Mouse (Mus musculus) MEL (cell line): Measurements from ENCODE around the gene Gtf2ird1. TPM values are rescaled to one million over a fixed set of nuclear protein-coding genes. Genes with fewer than 3 reads are reported as not detected.

Source experiments
- DNase-seq: peaks from one replicate; pipeline ENCODE4 v3.0.0; 2011; ENCODE audit warnings: low read depth, low spot score
- H3K27ac ChIP-seq: 2 replicates; pipeline ENCODE4 v1.5.1; 2012; ENCODE audit warnings: low read depth, mild to moderate bottlenecking, control low read depth, low read length, moderate library complexity; ENCODE audit not compliant: control insufficient read depth
- H3K27me3 ChIP-seq, 2 experiments: fragments of 150-350 bp in 1 of 2; sonication (generic) in 1 of 2; 2 replicates each; pipeline ENCODE4 v1.6.1; 2012; ENCODE audit warnings: low read length in 2 of 2, mild to moderate bottlenecking in 2 of 2, improper control_type of control experiment in 1 of 2, moderate library complexity in 1 of 2; ENCODE audit not compliant: insufficient read depth in 2 of 2, control insufficient read depth in 1 of 2
- H3K36me3 ChIP-seq, 2 experiments: 2 replicates each; pipeline ENCODE4 v1.6.1; 2012 to 2014; ENCODE audit warnings: low read length in 2 of 2, improper control_type of control experiment in 1 of 2, inconsistent platforms in 1 of 2, mild to moderate bottlenecking in 1 of 2; ENCODE audit not compliant: insufficient read depth in 2 of 2, control insufficient read depth in 1 of 2
- H3K4me1 ChIP-seq, 2 experiments: fragments of 150-350 bp in 1 of 2; sonication (generic) in 1 of 2; 2 replicates each; pipeline ENCODE4 v1.6.1; 2012; ENCODE audit warnings: low read length in 2 of 2, improper control_type of control experiment in 1 of 2, mild to moderate bottlenecking in 1 of 2; ENCODE audit not compliant: insufficient read depth in 2 of 2, control insufficient read depth in 1 of 2
- H3K4me3 ChIP-seq, 2 experiments: fragments of 150-350 bp in 1 of 2; sonication (generic) in 1 of 2; 2 replicates each; pipeline ENCODE4 v1.5.1; 2012; ENCODE audit warnings: low read depth in 2 of 2, low read length in 2 of 2, mild to moderate bottlenecking in 2 of 2, moderate library complexity in 2 of 2, control low read depth in 1 of 2, improper control_type of control experiment in 1 of 2; ENCODE audit not compliant: control insufficient read depth in 1 of 2, insufficient read depth in 1 of 2
- H3K79me2 ChIP-seq: 2 replicates; pipeline ENCODE4 v1.6.1; 2012; ENCODE audit warnings: mild to moderate bottlenecking, low read length, moderate library complexity; ENCODE audit not compliant: control insufficient read depth, poor library complexity, insufficient read depth
- H3K9ac ChIP-seq: 2 replicates; pipeline ENCODE4 v1.6.1; 2012; ENCODE audit warnings: low read depth, mild to moderate bottlenecking, control low read depth, low read length, moderate library complexity; ENCODE audit not compliant: control insufficient read depth, poor library complexity, severe bottlenecking
- H3K9me3 ChIP-seq: fragments of 150-350 bp; sonication (generic); replicated peaks from 2 replicates; pipeline ENCODE4 v1.6.1; 2012; ENCODE audit warnings: mild to moderate bottlenecking, low read length, improper control_type of control experiment, moderate library complexity; ENCODE audit not compliant: insufficient read depth
- CHD1 ChIP-seq: IDR thresholded peaks from 2 replicates; pipeline ENCODE4 v1.6.1; 2012; ENCODE audit warnings: low read depth, mild to moderate bottlenecking, inconsistent platforms, low read length, improper control_type of control experiment
- CHD2 ChIP-seq: IDR thresholded peaks from 2 replicates; pipeline ENCODE4 v1.6.1; 2011; ENCODE audit warnings: low read length, improper control_type of control experiment
- CTCF ChIP-seq, 3 experiments: IDR thresholded peaks in 2 of 3; conservative IDR thresholded peaks in 1 of 3; 2 replicates each; pipeline ENCODE4 v1.5.1; 2011 to 2012; ENCODE audit warnings: low read length in 3 of 3, low read depth in 2 of 3, mild to moderate bottlenecking in 2 of 3, improper control_type of control experiment in 1 of 3, inconsistent platforms in 1 of 3, mixed read lengths in 1 of 3, moderate library complexity in 1 of 3; ENCODE audit not compliant: control insufficient read depth in 1 of 3, insufficient read depth in 1 of 3, poor library complexity in 1 of 3, severe bottlenecking in 1 of 3
- E2F4 ChIP-seq: IDR thresholded peaks from 2 replicates; pipeline ENCODE4 v1.6.1; 2011; ENCODE audit warnings: low read depth, low read length, improper control_type of control experiment, borderline replicate concordance
- ELF1 ChIP-seq: IDR thresholded peaks from 2 replicates; pipeline ENCODE4 v1.6.1; 2014; ENCODE audit warnings: low read depth, mild to moderate bottlenecking, inconsistent platforms, low read length, improper control_type of control experiment, moderate library complexity
- EP300 ChIP-seq, 2 experiments: IDR thresholded peaks; 2 replicates each; pipeline ENCODE4 v1.6.1; 2011; ENCODE audit warnings: improper control_type of control experiment in 2 of 2, low read length in 2 of 2, low read depth in 1 of 2, mild to moderate bottlenecking in 1 of 2
- ETS1 ChIP-seq: IDR thresholded peaks from 2 replicates; pipeline ENCODE4 v1.6.1; 2012; ENCODE audit warnings: low read depth, mild to moderate bottlenecking, inconsistent platforms, low read length, improper control_type of control experiment, moderate library complexity
- GABPA ChIP-seq: IDR thresholded peaks from 2 replicates; pipeline ENCODE4 v1.6.1; 2012; ENCODE audit warnings: low read depth, mild to moderate bottlenecking, inconsistent platforms, low read length, improper control_type of control experiment, moderate library complexity
- GATA1 ChIP-seq: IDR thresholded peaks from 2 replicates; pipeline ENCODE4 v1.6.1; 2011; ENCODE audit warnings: low read depth, low read length, improper control_type of control experiment
- HCFC1 ChIP-seq: IDR thresholded peaks from 2 replicates; pipeline ENCODE4 v1.6.1; 2012; ENCODE audit warnings: low read depth, mild to moderate bottlenecking, inconsistent platforms, low read length, improper control_type of control experiment, moderate library complexity
- JUND ChIP-seq: IDR thresholded peaks from 2 replicates; pipeline ENCODE4 v1.6.1; 2011; ENCODE audit warnings: low read depth, mild to moderate bottlenecking, improper control_type of control experiment, low read length
- KAT2A ChIP-seq: conservative IDR thresholded peaks from 2 replicates; pipeline ENCODE4 v1.6.1; 2012; ENCODE audit warnings: low read depth, low read length, improper control_type of control experiment, inconsistent platforms
- MAFK ChIP-seq: IDR thresholded peaks from 2 replicates; pipeline ENCODE4 v1.6.1; 2011; ENCODE audit warnings: low read depth, mild to moderate bottlenecking, low read length, improper control_type of control experiment, borderline replicate concordance
- MAX ChIP-seq: IDR thresholded peaks from 2 replicates; pipeline ENCODE4 v1.6.1; 2011; ENCODE audit warnings: low read length, improper control_type of control experiment
- MAZ ChIP-seq: IDR thresholded peaks from 2 replicates; pipeline ENCODE4 v1.6.1; 2012; ENCODE audit warnings: low read depth, mild to moderate bottlenecking, inconsistent platforms, low read length, improper control_type of control experiment
- MEF2A ChIP-seq: IDR thresholded peaks from 2 replicates; pipeline ENCODE4 v1.6.1; 2014; ENCODE audit warnings: low read depth, mild to moderate bottlenecking, inconsistent platforms, low read length, improper control_type of control experiment; ENCODE audit not compliant: poor library complexity, insufficient replicate concordance, severe bottlenecking; ENCODE audit errors: extremely low read depth
- MXI1 ChIP-seq: IDR thresholded peaks from 2 replicates; pipeline ENCODE4 v1.6.1; 2011; ENCODE audit warnings: mild to moderate bottlenecking, low read depth, low read length, improper control_type of control experiment
- MYB ChIP-seq: IDR thresholded peaks from 2 replicates; pipeline ENCODE4 v1.6.1; 2011; ENCODE audit warnings: mild to moderate bottlenecking, low read depth, low read length, improper control_type of control experiment
- MYC ChIP-seq: IDR thresholded peaks from 2 replicates; pipeline ENCODE4 v1.6.1; 2011; ENCODE audit warnings: low read depth, mild to moderate bottlenecking, low read length, improper control_type of control experiment, moderate library complexity
- NELFE ChIP-seq: IDR thresholded peaks from 2 replicates; pipeline ENCODE4 v1.6.1; 2011; ENCODE audit warnings: low read depth, low read length, improper control_type of control experiment
- NRF1 ChIP-seq: IDR thresholded peaks from 2 replicates; pipeline ENCODE4 v1.6.1; 2014; ENCODE audit warnings: low read depth, mild to moderate bottlenecking, inconsistent platforms, low read length, improper control_type of control experiment, moderate library complexity; ENCODE audit not compliant: poor library complexity, insufficient read depth, severe bottlenecking
- POLR2A ChIP-seq, 2 experiments: IDR thresholded peaks; 2 replicates each; pipeline ENCODE4 v1.6.1; 2011 to 2012; ENCODE audit warnings: low read length in 2 of 2, mild to moderate bottlenecking in 2 of 2, control low read depth in 1 of 2, improper control_type of control experiment in 1 of 2, low read depth in 1 of 2, moderate library complexity in 1 of 2; ENCODE audit not compliant: control insufficient read depth in 1 of 2, insufficient read depth in 1 of 2, poor library complexity in 1 of 2
- POLR2AphosphoS2 ChIP-seq: IDR thresholded peaks from 2 replicates; pipeline ENCODE4 v1.6.1; 2011; ENCODE audit warnings: low read length, improper control_type of control experiment
- POLR2AphosphoS5 ChIP-seq: IDR thresholded peaks from 2 replicates; pipeline ENCODE4 v1.6.1; 2012; ENCODE audit warnings: low read depth, borderline replicate concordance, mild to moderate bottlenecking, inconsistent platforms, low read length, moderate library complexity, mixed read lengths
- RAD21 ChIP-seq: IDR thresholded peaks from 2 replicates; pipeline ENCODE4 v1.6.1; 2011; ENCODE audit warnings: mild to moderate bottlenecking, low read depth, low read length, improper control_type of control experiment
- RCOR1 ChIP-seq: IDR thresholded peaks from 2 replicates; pipeline ENCODE4 v1.6.1; 2012; ENCODE audit warnings: low read depth, mild to moderate bottlenecking, inconsistent platforms, low read length, improper control_type of control experiment
- SIN3A ChIP-seq: IDR thresholded peaks from 2 replicates; pipeline ENCODE4 v1.6.1; 2012; ENCODE audit warnings: low read length, improper control_type of control experiment, inconsistent platforms
- SMC3 ChIP-seq: IDR thresholded peaks from 2 replicates; pipeline ENCODE4 v1.6.1; 2011; ENCODE audit warnings: low read depth, low read length, improper control_type of control experiment
- TAL1 ChIP-seq: IDR thresholded peaks from 2 replicates; pipeline ENCODE4 v1.6.1; 2012; ENCODE audit warnings: mild to moderate bottlenecking, inconsistent platforms, low read length, moderate library complexity, mixed read lengths
- TBP ChIP-seq: IDR thresholded peaks from 2 replicates; pipeline ENCODE4 v1.8.0; 2011; ENCODE audit warnings: low read depth, low read length, improper control_type of control experiment
- TCF12 ChIP-seq: IDR thresholded peaks from 2 replicates; pipeline ENCODE4 v1.6.1; 2014; ENCODE audit warnings: low read depth, mild to moderate bottlenecking, inconsistent platforms, low read length, improper control_type of control experiment, moderate library complexity
- UBTF ChIP-seq: IDR thresholded peaks from 2 replicates; pipeline ENCODE4 v1.6.1; 2012; ENCODE audit warnings: low read depth, mild to moderate bottlenecking, inconsistent platforms, low read length, improper control_type of control experiment, moderate library complexity, borderline replicate concordance; ENCODE audit not compliant: insufficient read depth
- USF1 ChIP-seq: IDR thresholded peaks from 2 replicates; pipeline ENCODE4 v1.6.1; 2014; ENCODE audit warnings: low read depth, mild to moderate bottlenecking, inconsistent platforms, low read length, improper control_type of control experiment, moderate library complexity
- USF2 ChIP-seq, 2 experiments: IDR thresholded peaks; 2 replicates each; pipeline ENCODE4 v1.6.1; 2011 to 2012; ENCODE audit warnings: improper control_type of control experiment in 2 of 2, low read length in 2 of 2, borderline replicate concordance in 1 of 2, inconsistent platforms in 1 of 2, low read depth in 1 of 2, mild to moderate bottlenecking in 1 of 2; ENCODE audit not compliant: insufficient read depth in 1 of 2
- ZC3H11A ChIP-seq: IDR thresholded peaks from 2 replicates; pipeline ENCODE4 v1.6.1; 2012; ENCODE audit warnings: low read depth, mild to moderate bottlenecking, inconsistent platforms, low read length, improper control_type of control experiment
- ZKSCAN1 ChIP-seq: IDR thresholded peaks from 2 replicates; pipeline ENCODE4 v1.6.1; 2012; ENCODE audit warnings: low read depth, mild to moderate bottlenecking, inconsistent platforms, low read length, improper control_type of control experiment, moderate library complexity
- ZMIZ1 ChIP-seq: IDR thresholded peaks from 2 replicates; pipeline ENCODE4 v1.6.1; 2012; ENCODE audit warnings: low read depth, mild to moderate bottlenecking, inconsistent platforms, low read length, improper control_type of control experiment, moderate library complexity
- ZNF384 ChIP-seq: IDR thresholded peaks from 2 replicates; pipeline ENCODE4 v1.6.1; 2012; ENCODE audit warnings: low read depth, mild to moderate bottlenecking, inconsistent platforms, low read length, improper control_type of control experiment
- polyA plus RNA-seq, 2 experiments: library from polyadenylated mRNA; stranded (reverse) in 1 of 2; unstranded in 1 of 2; fragments of >175 nt in 1 of 2; fragments of >200 nt in 1 of 2; gene quantifications; 2 replicates each; pipeline versions ENCODE4 v1.2.1 to v1.2.4; 2012; ENCODE audit warnings: low replicate concordance in 2 of 2, low read depth in 1 of 2; ENCODE audit not compliant: insufficient read length in 2 of 2, insufficient read depth in 1 of 2, missing spikeins in 1 of 2
- total RNA-seq: library from RNA; depleted of rRNA; stranded (reverse); fragments of 300-350 nt; gene quantifications from 2 replicates; pipeline ENCODE4 v1.2.3, GENCODE M21; 2012

Gene Gtf2ird1
- total and polyA plus RNA-seq, 3 experiments: 15.2 to 54.7 TPM; not detected in 1

GRCm38 (mm10) chr5:134341321-134341720 lies 115.2 kb downstream of the Gtf2ird1 start:
- no peak overlapping the region for H3K27ac ChIP-seq
- DNase-seq: peak; percentile 82
- no peak for TF ChIP-seq ELF1
- no peak for TF ChIP-seq EP300 (IDR thresholded peaks at IDR 0.05; ENCODE audit: low read depth in 1 of 2, low read length in 2 of 2)
- TF ChIP-seq TCF12: no peak
- TF ChIP-seq NRF1: no peak
- TF ChIP-seq MXI1: peak; percentile 90
- no peak for TF ChIP-seq GABPA
- TF ChIP-seq SIN3A: peak; percentile 63
- TF ChIP-seq CTCF (IDR thresholded peaks at IDR 0.05 in 2 of 3, conservative IDR thresholded peaks at IDR 0.05 in 1 of 3; ENCODE audit: control insufficient read depth in 1 of 3, insufficient read depth in 1 of 3, low read depth in 2 of 3, low read length in 3 of 3, poor library complexity in 1 of 3, severe bottlenecking in 1 of 3): peak; percentile 49 to 80 (median 52)
- no peak for TF ChIP-seq TAL1
- TF ChIP-seq ZMIZ1: no peak
- TF ChIP-seq MAX: peak; percentile 91
- peak; percentile 80 for TF ChIP-seq ZC3H11A
- TF ChIP-seq ZKSCAN1: no peak
- no peak for TF ChIP-seq CHD2
- TF ChIP-seq USF2 (IDR thresholded peaks at IDR 0.05; ENCODE audit: borderline replicate concordance in 1 of 2, insufficient read depth in 1 of 2, low read depth in 1 of 2, low read length in 2 of 2): 0 out of 4 replicates have a peak, but pooled peaks of 1 of the 2 experiments have one; percentile 42
- peak; percentile 98 for TF ChIP-seq MYC
- TF ChIP-seq POLR2AphosphoS5: no peak
- TF ChIP-seq HCFC1: no peak
- TF ChIP-seq SMC3: peak; percentile 81
- peak; percentile 43 for TF ChIP-seq ZNF384
- TF ChIP-seq MYB: no peak
- TF ChIP-seq POLR2AphosphoS2: no peak
- no peak for TF ChIP-seq UBTF
- no peak for TF ChIP-seq RCOR1
- TF ChIP-seq USF1: peak; percentile 90
- TF ChIP-seq ETS1: no peak
- no peak for TF ChIP-seq POLR2A (IDR thresholded peaks at IDR 0.05; ENCODE audit: control insufficient read depth in 1 of 2, insufficient read depth in 1 of 2, low read depth in 1 of 2, low read length in 2 of 2, poor library complexity in 1 of 2)
- no peak for TF ChIP-seq CHD1
- no peak for TF ChIP-seq JUND
- no peak for TF ChIP-seq GATA1
- no peak for TF ChIP-seq MAFK
- peak; percentile 90 for TF ChIP-seq RAD21
- TF ChIP-seq TBP: no peak
- TF ChIP-seq MAZ: no peak
- TF ChIP-seq E2F4: no peak
- no peak for TF ChIP-seq KAT2A
- TF ChIP-seq NELFE: no peak
- TF ChIP-seq MEF2A: no peak

More at GRCm38 (mm10) chr5:134341321-134341720, 115.2 kb downstream of the Gtf2ird1 start:
- peak overlapping the region; percentile 2 to 47; a peak in 1 of 4 replicates for H3K4me3 ChIP-seq
- H3K27me3 ChIP-seq: no peaks in the 10 kb centered on the region
- H3K4me1 ChIP-seq: peaks cover 0 to 6% of the 10 kb centered on the region in 2 experiments; a peak in 2 of 4 replicates
- H3K79me2 ChIP-seq: no peaks in the 10 kb centered on the region
- H3K36me3 ChIP-seq: no peaks in the 10 kb centered on the region
- peak overlapping the region; percentile 23; the same call in 1 of the 2 replicates for H3K9ac ChIP-seq
- no peaks in the 10 kb centered on the region for H3K9me3 ChIP-seq
